Mouse (Mus musculus): ENCODE measurements at regions not wholly inside any gene's neighbourhood (a gene's known extent, or its start where the extent isn't known, plus 50 kb on each side); places are given as distances from the start of the nearest gene placed in this dataset.

- TF ChIP-seq CTCF (IDR thresholded peaks at IDR 0.05; ENCODE audit: low read depth) (no peak), EP300 (IDR thresholded peaks at IDR 0.05; ENCODE audit: low read depth) (no peak)
These were observed 86.7 kb upstream of the Egln3 start for GRCm38 (mm10) chr12:54290311-54290710.
